Mouse (Mus musculus): ENCODE results near the gene Hyal3.

The Hyal3 gene

DNA sequence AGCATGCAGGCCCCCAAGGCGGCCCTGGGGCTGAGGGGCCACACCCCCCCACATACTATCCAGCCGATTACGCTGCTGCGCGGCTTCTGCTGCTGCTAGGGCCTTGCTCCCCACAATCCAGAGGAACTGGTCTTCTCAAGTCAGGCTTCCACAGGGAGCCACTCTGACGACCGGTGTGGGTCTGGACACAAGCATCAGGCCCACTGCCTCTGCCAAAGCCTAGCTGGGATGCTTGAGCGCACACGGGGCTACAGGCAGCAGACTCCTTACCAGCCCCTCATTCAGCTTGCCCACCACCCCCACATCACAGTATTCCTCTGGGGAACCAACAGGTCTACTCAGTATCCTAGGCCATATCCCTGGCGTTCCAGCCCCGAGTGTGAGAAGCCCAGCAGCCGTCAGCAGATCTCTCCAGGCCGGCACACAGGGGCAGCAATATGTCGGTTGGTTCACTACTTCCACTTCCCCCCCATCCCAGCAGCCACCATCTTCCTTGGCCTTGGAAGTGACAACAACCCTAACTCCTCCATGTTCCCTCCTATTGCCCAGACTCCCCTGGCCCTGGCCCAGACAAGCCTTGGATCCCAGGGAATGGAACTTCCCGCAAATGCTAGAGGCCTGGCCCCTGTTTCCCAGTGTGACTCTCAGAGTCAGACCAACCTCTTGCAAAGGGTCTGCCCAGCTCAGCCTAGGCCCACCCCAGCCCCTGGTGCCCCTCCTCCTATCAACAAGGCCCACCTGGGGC is 53.2 kb downstream of the Hyal3 start:
- DNase-seq (ENCODE audit: low spot score in 2 of 2), result peak in 1 of 2 experiments; percentile 47

DNA sequence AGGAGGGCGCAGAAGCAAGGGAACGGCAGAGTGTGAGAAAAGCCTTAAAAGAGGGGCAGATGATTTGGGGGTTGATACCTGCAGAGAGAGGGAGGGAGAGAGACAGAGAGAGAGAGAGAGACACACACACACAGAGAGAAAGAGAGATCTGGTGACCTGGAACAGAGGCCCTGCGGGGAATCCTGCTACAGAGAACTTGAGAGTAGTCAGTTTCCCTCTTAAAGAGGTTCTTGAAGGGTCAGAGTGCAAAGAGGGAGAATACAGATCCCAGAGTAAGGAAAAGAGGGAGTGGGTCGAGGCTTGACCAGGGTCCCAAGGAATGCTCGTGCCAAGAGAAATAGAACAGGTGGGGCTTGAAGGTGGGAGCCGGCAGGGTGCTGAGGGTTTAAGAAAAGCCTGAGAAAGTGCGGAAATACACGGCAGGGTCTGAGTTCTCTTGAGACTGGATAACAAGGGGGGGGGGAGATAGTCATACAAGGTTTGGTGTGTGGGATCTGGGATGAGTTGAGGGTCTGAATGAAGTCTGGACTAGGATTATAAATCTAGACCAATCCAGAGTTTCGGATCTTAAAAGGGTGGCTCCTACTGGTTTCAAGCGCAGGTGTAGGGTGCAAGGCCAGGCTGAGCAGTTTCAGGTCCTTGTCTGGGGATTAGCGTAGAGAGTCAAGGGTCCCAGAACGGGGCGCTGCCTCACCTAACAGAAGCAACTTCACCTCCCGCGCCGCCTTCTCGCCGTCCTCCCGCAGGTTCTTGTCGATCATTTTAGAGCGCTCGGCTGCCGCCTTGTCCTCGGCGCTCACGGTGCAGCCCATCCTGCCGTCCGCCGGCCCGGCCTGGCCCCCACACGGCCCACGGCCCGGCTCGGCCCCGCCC is 54.0 kb downstream of the Hyal3 start:
- DNase-seq (ENCODE audit: low spot score in 2 of 2), result no peak

DNA sequence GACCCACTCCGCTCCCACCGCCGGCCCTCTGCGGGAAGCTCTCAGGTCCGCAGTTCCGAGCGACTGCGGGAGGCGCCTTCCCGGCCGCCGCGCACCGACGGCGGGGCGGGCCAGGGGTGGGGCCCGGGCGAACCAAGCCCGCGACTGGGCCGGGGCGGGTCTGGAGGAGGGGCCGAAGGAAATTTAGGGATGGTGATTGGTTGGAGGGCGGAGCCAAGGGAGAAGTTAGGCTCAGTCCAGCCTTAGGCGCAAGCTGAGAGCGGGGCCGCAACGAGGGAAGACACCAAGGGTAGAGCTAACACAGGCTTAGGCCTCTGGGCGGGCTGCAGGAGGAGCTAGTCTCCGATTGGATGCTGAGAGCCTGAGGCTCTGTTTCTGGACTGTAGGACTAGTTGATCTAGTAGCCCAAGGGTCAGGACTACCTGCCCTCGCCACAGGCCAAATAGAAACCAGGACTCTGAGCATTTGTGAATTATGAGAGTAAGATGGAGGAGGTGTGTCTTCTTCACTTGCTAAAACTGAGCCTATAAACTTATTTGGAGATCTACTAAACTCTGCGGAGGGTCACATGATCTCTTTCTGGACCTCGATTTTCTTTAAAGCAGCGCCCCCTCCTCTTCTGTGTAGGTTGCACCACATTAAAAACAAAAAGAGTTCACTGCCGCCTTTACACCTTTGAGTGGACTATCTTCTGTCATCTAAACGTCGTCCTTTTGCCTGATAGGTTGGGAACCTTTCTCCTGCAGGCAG is 54.8 kb downstream of the Hyal3 start, which contains the start of gene Gnai2:
Gnai2 (minus strand) TSS at position 89 of the 750 bp plus-strand sequence.
- DNase-seq (ENCODE audit: low spot score in 2 of 2), result peak; percentile 94 to 95
